Mouse (Mus musculus): Measurements from ENCODE around the gene Best2. TPM values are rescaled to one million over a fixed set of nuclear protein-coding genes. Genes with fewer than 3 reads are reported as not detected.

The Best2 gene
- polyA plus RNA-seq, 1 experiment from 2014 or later: not detected

DNA sequence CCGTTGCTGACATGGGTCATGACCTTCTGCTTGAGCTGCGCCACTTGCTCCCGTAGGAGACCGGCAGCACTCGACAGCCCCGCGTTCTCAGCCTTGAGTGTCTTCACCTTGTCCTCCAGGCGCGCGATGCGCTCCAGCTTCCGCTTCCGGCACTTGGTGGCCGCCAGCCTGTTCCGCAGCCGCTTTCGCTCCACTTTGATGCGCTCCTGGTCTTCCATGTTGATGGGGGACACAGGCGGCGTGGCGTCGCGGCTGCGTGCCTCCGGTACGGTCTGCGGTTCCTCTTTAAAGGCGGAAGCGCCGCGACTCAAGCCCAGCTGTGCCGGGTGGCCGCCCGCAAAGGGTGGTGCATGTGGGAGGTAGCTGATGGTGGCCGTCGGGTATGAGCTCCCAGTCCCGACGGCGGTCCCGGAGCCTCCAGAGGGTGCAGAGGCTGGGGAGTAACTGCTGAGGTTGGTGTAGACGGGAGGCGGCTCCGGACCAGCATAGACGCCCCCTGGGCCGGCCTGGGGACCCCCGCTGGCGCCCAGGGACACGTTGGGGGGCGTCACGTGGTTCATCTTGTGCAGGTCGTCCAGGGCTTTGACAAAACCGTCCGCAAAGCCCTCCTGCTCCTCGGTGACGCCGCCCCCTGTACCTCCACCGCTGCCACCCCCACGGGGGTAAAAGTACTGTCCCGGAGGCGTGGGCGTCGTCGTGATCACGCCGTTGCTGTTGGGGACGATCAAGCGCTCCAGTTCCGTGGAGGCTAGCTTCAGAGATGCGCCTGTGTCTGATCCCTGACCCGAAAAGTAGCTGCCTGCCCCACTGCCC is 36.7 kb downstream of the Best2 start:
- peaks cover 48% of the 10 kb centered on the region for H3K4me1 ChIP-seq (ENCODE audit: control insufficient read depth, insufficient read depth, low read length)
- peaks cover 4% of the 10 kb centered on the region; the same call in 1 of the 2 replicates for H3K36me3 ChIP-seq (ENCODE audit: control insufficient read depth, insufficient read depth, low read length)
- H3K4me2 ChIP-seq (ENCODE audit: low read depth, severe bottlenecking): peak overlapping the region; percentile 97
- H3K9ac ChIP-seq (ENCODE audit: low read length): peak overlapping the region; percentile 57
- DNase-seq (ENCODE audit: low spot score) (peak; percentile 71), ATAC-seq (ENCODE audit: insufficient number of reproducible peaks, low FRiP score, low TSS enrichment, low read depth) (no peak)
- H3K4me3 ChIP-seq (ENCODE audit: low read depth, low read length): peak overlapping the region; percentile 53
- H3K27me3 ChIP-seq (ENCODE audit: control insufficient read depth, insufficient read depth, low read length): peaks cover 15% of the 10 kb centered on the region
- no peaks in the 10 kb centered on the region for H3K9me3 ChIP-seq (ENCODE audit: control insufficient read depth, low read length)
- WGBS: 1% methylated on average over 70 of the region's 70 CpGs
- no peak overlapping the region for H3K27ac ChIP-seq (replicated peaks; ENCODE audit: low read depth, low read length)

GRCm38 (mm10) chr8:84976763-84977434 is 37.4 kb downstream of the Best2 start:
- peaks cover 8% of the 10 kb centered on the region; the same call in 1 of the 2 replicates for H3K36me3 ChIP-seq (ENCODE audit: control insufficient read depth, insufficient read depth, low read length)
- no peak for ATAC-seq (ENCODE audit: insufficient number of reproducible peaks, low FRiP score, low TSS enrichment, low read depth)
- peaks cover 48% of the 10 kb centered on the region for H3K4me1 ChIP-seq (ENCODE audit: control insufficient read depth, insufficient read depth, low read length)
- H3K4me2 ChIP-seq (ENCODE audit: low read depth, severe bottlenecking): peak overlapping the region; percentile 97
- H3K4me3 ChIP-seq (ENCODE audit: low read depth, low read length): peak overlapping the region; percentile 53
- peak; percentile 35 for DNase-seq (ENCODE audit: low spot score)
- H3K9me3 ChIP-seq (ENCODE audit: control insufficient read depth, low read length): no peaks in the 10 kb centered on the region
- WGBS: 2% methylated on average over 25 of the region's 25 CpGs
- peak overlapping the region; percentile 27; the same call in 1 of the 2 replicates for H3K9ac ChIP-seq (ENCODE audit: low read length)
- H3K27me3 ChIP-seq (ENCODE audit: control insufficient read depth, insufficient read depth, low read length): peaks cover 15% of the 10 kb centered on the region
- no peak overlapping the region for H3K27ac ChIP-seq (replicated peaks; ENCODE audit: low read depth, low read length)

DNA sequence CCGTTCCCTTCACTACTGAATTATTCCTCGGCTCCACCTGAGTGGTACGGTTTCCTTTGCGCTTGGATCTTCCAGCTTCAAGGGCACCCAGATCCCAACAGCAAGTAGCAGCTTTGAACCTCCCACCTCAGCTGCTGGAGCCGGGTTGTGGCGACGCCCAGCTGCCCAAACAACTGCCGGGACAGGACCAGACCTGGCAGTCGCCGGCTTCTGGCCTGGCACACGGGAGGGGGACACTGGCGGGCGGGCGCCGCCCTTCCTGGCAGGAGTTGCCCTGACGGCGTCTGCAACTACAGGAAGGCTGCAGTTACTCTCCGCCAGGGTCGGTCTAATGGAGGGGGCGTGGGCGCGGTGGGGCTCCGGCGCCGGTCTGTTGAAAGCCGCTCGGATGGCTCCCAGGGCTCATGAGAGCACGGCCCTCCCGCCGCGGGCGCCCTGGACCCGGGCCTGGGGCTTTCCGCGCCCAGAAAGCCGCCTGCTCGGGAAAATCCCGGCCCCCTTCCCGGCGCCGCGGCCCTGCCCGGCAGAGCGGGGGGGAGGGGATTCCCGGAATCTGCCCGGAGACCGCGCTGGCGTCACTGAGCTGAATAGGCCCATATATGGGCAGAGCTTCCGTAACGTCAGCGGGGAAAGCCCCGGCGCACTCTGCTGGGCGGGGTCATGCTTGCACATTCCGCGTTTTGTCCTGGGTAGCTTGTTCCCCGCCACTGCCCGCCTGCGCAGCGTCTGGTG is 38.1 kb downstream of the Best2 start:
- Histone ChIP-seq H3K9me3 (ENCODE audit: control insufficient read depth, low read length) (no peaks in the 10 kb centered on the region), H3K36me3 (ENCODE audit: control insufficient read depth, insufficient read depth, low read length) (peaks cover 15% of the 10 kb centered on the region; the same call in 1 of the 2 replicates), H3K9ac (ENCODE audit: low read length) (peak overlapping the region; percentile 31), H3K27me3 (ENCODE audit: control insufficient read depth, insufficient read depth, low read length) (peaks cover 15% of the 10 kb centered on the region), H3K4me3 (ENCODE audit: low read depth, low read length) (peak overlapping the region; percentile 53), H3K4me2 (ENCODE audit: low read depth, severe bottlenecking) (peak overlapping the region; percentile 97), H3K4me1 (ENCODE audit: control insufficient read depth, insufficient read depth, low read length) (peaks cover 47% of the 10 kb centered on the region), H3K27ac (replicated peaks; ENCODE audit: low read depth, low read length) (peak overlapping the region; percentile 36; the same call in 1 of the 2 replicates)
- ATAC-seq (ENCODE audit: insufficient number of reproducible peaks, low FRiP score, low TSS enrichment, low read depth) (peak; percentile 78), DNase-seq (ENCODE audit: low spot score) (peak; percentile 95)
- under 1% methylated on average over 61 of the region's 61 CpGs for WGBS

GRCm38 (mm10) chr8:84975434-84975833 is 38.9 kb downstream of the Best2 start:
- H3K4me1 ChIP-seq (ENCODE audit: control insufficient read depth, insufficient read depth, low read length): peaks cover 48% of the 10 kb centered on the region
- no peak overlapping the region; the same call in 1 of the 2 replicates for H3K27ac ChIP-seq (replicated peaks; ENCODE audit: low read depth, low read length)
- H3K27me3 ChIP-seq (ENCODE audit: control insufficient read depth, insufficient read depth, low read length): peaks cover 15% of the 10 kb centered on the region
- H3K9me3 ChIP-seq (ENCODE audit: control insufficient read depth, low read length): no peaks in the 10 kb centered on the region
- DNase-seq (ENCODE audit: low spot score): peak; percentile 81
- peaks cover 15% of the 10 kb centered on the region; the same call in 1 of the 2 replicates for H3K36me3 ChIP-seq (ENCODE audit: control insufficient read depth, insufficient read depth, low read length)
- no peak for ATAC-seq (ENCODE audit: insufficient number of reproducible peaks, low FRiP score, low TSS enrichment, low read depth)
- 30% methylated on average over 7 of the region's 7 CpGs for WGBS
- H3K9ac ChIP-seq (ENCODE audit: low read length): no peak overlapping the region
- no peak overlapping the region for H3K4me3 ChIP-seq (ENCODE audit: low read depth, low read length)
- peak overlapping the region; percentile 97 for H3K4me2 ChIP-seq (ENCODE audit: low read depth, severe bottlenecking)

DNA sequence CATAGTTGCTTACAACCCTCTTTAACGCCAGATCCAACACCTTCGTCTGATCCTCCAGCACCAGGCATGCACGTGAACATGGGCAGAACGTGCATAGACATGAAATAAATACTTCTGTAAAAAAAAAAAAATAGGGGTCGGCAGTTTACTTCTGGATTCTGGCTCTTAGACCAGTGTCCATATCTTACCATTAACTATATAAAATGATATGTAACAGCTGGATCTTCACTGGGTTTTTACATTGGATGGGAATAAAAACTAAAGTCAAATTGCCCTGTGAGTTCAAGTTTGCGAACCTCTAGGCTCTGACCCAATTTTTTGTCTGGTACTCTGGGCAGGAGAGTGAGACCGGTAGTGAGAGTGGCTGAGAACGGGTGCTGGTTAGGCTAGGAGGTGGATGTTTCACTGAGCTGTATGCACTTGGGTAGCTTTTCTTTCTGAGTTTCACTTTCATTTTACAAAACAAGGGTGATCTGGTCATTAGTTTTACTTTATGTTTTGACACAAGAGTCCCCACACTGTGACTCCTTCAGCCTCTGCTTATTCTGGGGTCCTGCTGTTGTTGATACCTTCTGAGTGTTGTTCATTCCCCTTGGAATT is 39.7 kb downstream of the Best2 start:
- H3K4me1 ChIP-seq (ENCODE audit: control insufficient read depth, insufficient read depth, low read length): peaks cover 45% of the 10 kb centered on the region
- H3K36me3 ChIP-seq (ENCODE audit: control insufficient read depth, insufficient read depth, low read length): peaks cover 15% of the 10 kb centered on the region; the same call in 1 of the 2 replicates
- ATAC-seq (ENCODE audit: insufficient number of reproducible peaks, low FRiP score, low TSS enrichment, low read depth) (no peak), DNase-seq (ENCODE audit: low spot score) (no peak)
- no peak overlapping the region for H3K9ac ChIP-seq (ENCODE audit: low read length)
- H3K4me3 ChIP-seq (ENCODE audit: low read depth, low read length): no peak overlapping the region
- no peak overlapping the region for H3K4me2 ChIP-seq (ENCODE audit: low read depth, severe bottlenecking)
- H3K27me3 ChIP-seq (ENCODE audit: control insufficient read depth, insufficient read depth, low read length): peaks cover 15% of the 10 kb centered on the region
- WGBS: 81% methylated on average over 8 of the region's 8 CpGs
- H3K27ac ChIP-seq (replicated peaks; ENCODE audit: low read depth, low read length): no peak overlapping the region
- no peaks in the 10 kb centered on the region for H3K9me3 ChIP-seq (ENCODE audit: control insufficient read depth, low read length)

- no peak overlapping the region for H3K27ac ChIP-seq (replicated peaks; ENCODE audit: low read depth, low read length)
- H3K4me1 ChIP-seq (ENCODE audit: control insufficient read depth, insufficient read depth, low read length): peaks cover 40% of the 10 kb centered on the region
- no peak overlapping the region for H3K4me3 ChIP-seq (ENCODE audit: low read depth, low read length)
- 73% methylated on average over 4 of the region's 4 CpGs for WGBS
- H3K4me2 ChIP-seq (ENCODE audit: low read depth, severe bottlenecking): no peak overlapping the region
- peaks cover 15% of the 10 kb centered on the region for H3K27me3 ChIP-seq (ENCODE audit: control insufficient read depth, insufficient read depth, low read length)
- 0 out of 2 replicates have a peak, but pooled peaks have one; percentile 7 for ATAC-seq (ENCODE audit: insufficient number of reproducible peaks, low FRiP score, low TSS enrichment, low read depth)
- H3K36me3 ChIP-seq (ENCODE audit: control insufficient read depth, insufficient read depth, low read length): peaks cover 15% of the 10 kb centered on the region; the same call in 1 of the 2 replicates
- no peaks in the 10 kb centered on the region for H3K9me3 ChIP-seq (ENCODE audit: control insufficient read depth, low read length)
- peak; percentile 65 for DNase-seq (ENCODE audit: low spot score)
- H3K9ac ChIP-seq (ENCODE audit: low read length): no peak overlapping the region
Measured at GRCm38 (mm10) chr8:84973803-84974542, 40.4 kb downstream of the Best2 start.

- no peak overlapping the region for H3K9ac ChIP-seq (ENCODE audit: low read length)
- H3K36me3 ChIP-seq (ENCODE audit: control insufficient read depth, insufficient read depth, low read length): peaks cover 15% of the 10 kb centered on the region; the same call in 1 of the 2 replicates
- peaks cover 43% of the 10 kb centered on the region for H3K4me1 ChIP-seq (ENCODE audit: control insufficient read depth, insufficient read depth, low read length)
- peaks cover 12% of the 10 kb centered on the region for H3K27me3 ChIP-seq (ENCODE audit: control insufficient read depth, insufficient read depth, low read length)
- DNase-seq (ENCODE audit: low spot score) (no peak), ATAC-seq (ENCODE audit: insufficient number of reproducible peaks, low FRiP score, low TSS enrichment, low read depth) (no peak)
- no peaks in the 10 kb centered on the region for H3K9me3 ChIP-seq (ENCODE audit: control insufficient read depth, low read length)
- WGBS: 81% methylated on average over 1 of the region's 1 CpGs
- H3K27ac ChIP-seq (replicated peaks; ENCODE audit: low read depth, low read length): no peak overlapping the region
- H3K4me2 ChIP-seq (ENCODE audit: low read depth, severe bottlenecking): no peak overlapping the region
- no peak overlapping the region for H3K4me3 ChIP-seq (ENCODE audit: low read depth, low read length)
Measured at GRCm38 (mm10) chr8:84973079-84973478, 41.3 kb downstream of the Best2 start.

Data from limb, embryonic 11.5 days (tissue).